Mouse (Mus musculus): ENCODE results near the gene Scamp3. TPM values are rescaled to one million over a fixed set of nuclear protein-coding genes. Genes with fewer than 3 reads are reported as not detected.

Scamp3 gene
- polyA plus RNA-seq, 1 experiment from 2014 or later, result 128 TPM

DNA sequence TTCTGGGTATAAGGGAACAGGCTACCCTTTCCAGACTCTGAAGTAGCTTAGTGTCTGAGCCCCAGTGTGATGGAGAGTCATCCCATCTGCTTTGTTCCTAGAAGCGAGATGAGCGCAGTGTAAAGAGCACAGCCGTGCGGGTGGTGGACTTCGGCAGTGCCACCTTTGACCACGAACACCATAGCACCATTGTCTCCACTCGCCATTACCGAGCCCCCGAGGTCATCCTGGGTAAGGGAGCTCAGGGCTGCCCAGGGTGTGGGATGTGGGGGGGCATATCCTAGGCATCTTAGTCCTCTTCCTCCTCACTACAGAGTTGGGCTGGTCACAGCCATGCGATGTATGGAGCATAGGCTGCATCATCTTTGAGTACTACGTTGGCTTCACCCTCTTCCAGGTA lies 2.4 kb upstream of the Scamp3 start:
- no peak overlapping the region for H3K4me2 ChIP-seq (replicated peaks)
- peaks cover 8% of the 10 kb centered on the region for H3K4me1 ChIP-seq (replicated peaks; ENCODE audit: control insufficient read depth, insufficient read depth, low read length)
- 92% methylated on average over 11 of the region's 11 CpGs for WGBS
- DNase-seq (ENCODE audit: low spot score), result no peak
- no peak for ATAC-seq (ENCODE audit: low FRiP score)
- no peaks in the 10 kb centered on the region for H3K9me3 ChIP-seq (ENCODE audit: control insufficient read depth, low read length)
- no peaks in the 10 kb centered on the region for H3K27me3 ChIP-seq (ENCODE audit: control insufficient read depth, insufficient read depth, low read length)
- no peak overlapping the region for H3K9ac ChIP-seq
- no peak overlapping the region for H3K27ac ChIP-seq
- H3K4me3 ChIP-seq (replicated peaks; ENCODE audit: low read length), result no peak overlapping the region
- peaks cover 79% of the 10 kb centered on the region for H3K36me3 ChIP-seq (replicated peaks; ENCODE audit: control insufficient read depth, insufficient read depth)

- Histone ChIP-seq H3K4me3 (replicated peaks; ENCODE audit: low read length) (no peak overlapping the region), H3K27me3 (ENCODE audit: control insufficient read depth, insufficient read depth, low read length) (no peaks in the 10 kb centered on the region), H3K4me1 (replicated peaks; ENCODE audit: control insufficient read depth, insufficient read depth, low read length) (peaks cover 8% of the 10 kb centered on the region), H3K4me2 (replicated peaks) (no peak overlapping the region), H3K9ac (no peak overlapping the region), H3K36me3 (replicated peaks; ENCODE audit: control insufficient read depth, insufficient read depth) (peaks cover 79% of the 10 kb centered on the region), H3K9me3 (ENCODE audit: control insufficient read depth, low read length) (no peaks in the 10 kb centered on the region), H3K27ac (no peak overlapping the region)
- WGBS, result 95% methylated on average over 10 of the region's 10 CpGs
- DNase-seq (ENCODE audit: low spot score) (no peak), ATAC-seq (ENCODE audit: low FRiP score) (no peak)
Measured at GRCm38 (mm10) chr3:89175544-89175943, 1.7 kb upstream of the Scamp3 start.

DNA sequence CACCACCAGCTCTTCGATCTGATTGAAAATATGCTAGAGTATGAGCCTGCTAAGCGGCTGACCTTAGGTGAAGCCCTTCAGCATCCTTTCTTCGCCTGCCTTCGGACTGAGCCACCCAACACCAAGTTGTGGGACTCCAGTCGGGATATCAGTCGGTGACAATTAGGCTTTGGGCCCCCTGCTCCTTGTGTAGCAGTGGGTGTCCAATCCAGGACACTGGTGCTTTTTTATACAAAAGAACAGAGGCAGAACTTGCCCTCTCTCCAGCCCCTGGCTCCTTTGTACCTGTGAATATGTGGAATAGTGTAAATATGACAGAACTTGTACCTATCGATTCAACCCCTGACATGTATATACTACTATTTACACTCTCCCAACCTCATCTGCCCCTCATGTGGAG lies 852 bp upstream of the Scamp3 start:
- peaks cover 79% of the 10 kb centered on the region for H3K36me3 ChIP-seq (replicated peaks; ENCODE audit: control insufficient read depth, insufficient read depth)
- no peak overlapping the region for H3K4me3 ChIP-seq (replicated peaks; ENCODE audit: low read length)
- no peak overlapping the region for H3K9ac ChIP-seq
- 83% methylated on average over 7 of the region's 7 CpGs for WGBS
- H3K27me3 ChIP-seq (ENCODE audit: control insufficient read depth, insufficient read depth, low read length), result no peaks in the 10 kb centered on the region
- no peak for DNase-seq (ENCODE audit: low spot score)
- no peak for ATAC-seq (ENCODE audit: low FRiP score)
- no peak overlapping the region for H3K4me2 ChIP-seq (replicated peaks)
- H3K4me1 ChIP-seq (replicated peaks; ENCODE audit: control insufficient read depth, insufficient read depth, low read length), result peaks cover 8% of the 10 kb centered on the region
- H3K9me3 ChIP-seq (ENCODE audit: control insufficient read depth, low read length), result no peaks in the 10 kb centered on the region
- no peak overlapping the region for H3K27ac ChIP-seq

GRCm38 (mm10) chr3:89178107-89178385 lies 773 bp downstream of the Scamp3 start:
- H3K4me2 ChIP-seq (replicated peaks), result peak overlapping the region; percentile 96
- H3K27me3 ChIP-seq (ENCODE audit: control insufficient read depth, insufficient read depth, low read length), result no peaks in the 10 kb centered on the region
- peak overlapping the region; percentile 61 for H3K4me3 ChIP-seq (replicated peaks; ENCODE audit: low read length)
- no peak for ATAC-seq (ENCODE audit: low FRiP score)
- WGBS, result 10% methylated on average over 6 of the region's 6 CpGs
- H3K4me1 ChIP-seq (replicated peaks; ENCODE audit: control insufficient read depth, insufficient read depth, low read length), result peaks cover 8% of the 10 kb centered on the region
- H3K9ac ChIP-seq, result peak overlapping the region; percentile 77
- H3K36me3 ChIP-seq (replicated peaks; ENCODE audit: control insufficient read depth, insufficient read depth), result peaks cover 71% of the 10 kb centered on the region
- no peak for DNase-seq (ENCODE audit: low spot score)
- H3K9me3 ChIP-seq (ENCODE audit: control insufficient read depth, low read length), result no peaks in the 10 kb centered on the region
- peak overlapping the region; percentile 61 for H3K27ac ChIP-seq

DNA sequence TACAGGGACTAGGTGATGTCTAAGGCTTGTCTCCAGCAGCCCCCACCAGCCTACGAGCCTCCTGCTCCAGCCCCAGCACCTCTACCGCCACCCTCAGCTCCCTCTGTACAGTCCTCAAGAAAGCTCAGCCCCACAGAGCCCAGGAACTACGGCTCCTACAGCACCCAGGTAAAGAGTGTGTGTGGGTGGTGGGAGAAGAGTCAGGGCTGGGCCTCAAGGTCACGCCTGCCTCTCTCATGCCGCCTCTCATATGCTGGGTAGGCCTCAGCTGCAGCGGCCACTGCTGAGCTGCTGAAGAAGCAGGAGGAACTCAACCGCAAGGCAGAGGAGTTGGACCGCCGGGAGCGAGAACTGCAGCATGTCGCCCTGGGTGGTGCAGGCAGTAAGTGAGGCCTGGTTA lies 1.8 kb downstream of the Scamp3 start:
- no peak overlapping the region for H3K27ac ChIP-seq
- H3K4me1 ChIP-seq (replicated peaks; ENCODE audit: control insufficient read depth, insufficient read depth, low read length), result peaks cover 12% of the 10 kb centered on the region
- no peaks in the 10 kb centered on the region for H3K9me3 ChIP-seq (ENCODE audit: control insufficient read depth, low read length)
- H3K36me3 ChIP-seq (replicated peaks; ENCODE audit: control insufficient read depth, insufficient read depth), result peaks cover 61% of the 10 kb centered on the region
- H3K9ac ChIP-seq, result peak overlapping the region; percentile 77; the same call in 1 of the 2 replicates
- WGBS, result 94% methylated on average over 11 of the region's 11 CpGs
- H3K4me3 ChIP-seq (replicated peaks; ENCODE audit: low read length), result no peak overlapping the region
- ATAC-seq (ENCODE audit: low FRiP score) (no peak), DNase-seq (ENCODE audit: low spot score) (no peak)
- no peak overlapping the region for H3K4me2 ChIP-seq (replicated peaks)
- no peaks in the 10 kb centered on the region for H3K27me3 ChIP-seq (ENCODE audit: control insufficient read depth, insufficient read depth, low read length)

DNA sequence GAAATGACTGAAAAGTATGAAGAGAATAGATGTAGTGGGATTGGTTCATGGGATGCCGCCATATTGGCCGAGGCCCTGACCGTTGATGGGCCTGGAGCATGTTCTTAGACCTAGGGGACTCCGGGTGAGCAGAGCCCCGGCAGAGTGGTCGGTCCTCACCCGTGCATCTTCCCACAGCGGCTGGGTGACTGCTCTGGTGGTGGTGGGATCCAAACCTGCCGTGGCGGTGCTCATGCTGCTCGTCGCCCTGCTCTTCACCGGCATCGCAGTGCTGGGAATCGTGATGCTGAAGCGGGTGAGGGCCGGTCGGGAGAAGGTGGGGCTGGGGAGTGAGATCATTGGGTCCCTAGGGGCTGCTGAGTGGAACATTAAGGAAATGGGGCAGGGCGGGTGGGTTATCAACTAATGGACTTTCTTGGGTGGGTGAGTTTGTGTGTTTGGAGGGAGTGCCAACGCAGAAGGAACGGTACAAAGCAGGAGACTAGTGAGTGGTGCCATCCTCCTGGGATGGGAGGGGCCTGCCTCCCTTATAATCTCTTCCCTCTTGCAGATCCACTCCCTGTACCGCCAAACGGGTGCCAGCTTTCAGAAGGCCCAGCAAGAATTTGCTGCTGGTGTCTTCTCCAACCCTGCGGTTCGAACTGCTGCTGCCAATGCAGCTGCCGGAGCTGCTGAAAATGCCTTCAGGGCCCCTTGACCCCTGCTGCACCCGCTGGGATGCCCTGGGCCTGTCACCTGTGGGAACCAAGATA lies 4.7 kb downstream of the Scamp3 start:
- DNase-seq (ENCODE audit: low spot score), result no peak
- no peak overlapping the region for H3K4me3 ChIP-seq (replicated peaks; ENCODE audit: low read length)
- 92% methylated on average over 26 of the region's 27 CpGs for WGBS
- no peak overlapping the region for H3K9ac ChIP-seq
- H3K27ac ChIP-seq, result no peak overlapping the region
- peaks cover 35% of the 10 kb centered on the region for H3K36me3 ChIP-seq (replicated peaks; ENCODE audit: control insufficient read depth, insufficient read depth)
- no peak for ATAC-seq (ENCODE audit: low FRiP score)
- H3K4me2 ChIP-seq (replicated peaks), result no peak overlapping the region
- no peaks in the 10 kb centered on the region for H3K27me3 ChIP-seq (ENCODE audit: control insufficient read depth, insufficient read depth, low read length)
- H3K4me1 ChIP-seq (replicated peaks; ENCODE audit: control insufficient read depth, insufficient read depth, low read length), result peaks cover 22% of the 10 kb centered on the region
- H3K9me3 ChIP-seq (ENCODE audit: control insufficient read depth, low read length), result no peaks in the 10 kb centered on the region

GRCm38 (mm10) chr3:89182531-89183057 lies 5.3 kb downstream of the Scamp3 start:
- 52% methylated on average over 7 of the region's 7 CpGs for WGBS

GRCm38 (mm10) chr3:89183058-89183958 lies 6.0 kb downstream of the Scamp3 start, which contains the start of gene Fam189b:
Fam189b (plus strand) TSS chr3:89183143.
- no peaks in the 10 kb centered on the region for H3K27me3 ChIP-seq (ENCODE audit: control insufficient read depth, insufficient read depth, low read length)
- peaks cover 48% of the 10 kb centered on the region for H3K36me3 ChIP-seq (replicated peaks; ENCODE audit: control insufficient read depth, insufficient read depth)
- ATAC-seq (ENCODE audit: low FRiP score) (peak; percentile 95), DNase-seq (ENCODE audit: low spot score) (peak; percentile 85)
- peak within 1 kb of the TSS; percentile 91 for H3K27ac ChIP-seq
- peaks cover 19% of the 10 kb centered on the region for H3K4me1 ChIP-seq (replicated peaks; ENCODE audit: control insufficient read depth, insufficient read depth, low read length)
- no peaks in the 10 kb centered on the region for H3K9me3 ChIP-seq (ENCODE audit: control insufficient read depth, low read length)
- peak within 1 kb of the TSS; percentile 84 for H3K9ac ChIP-seq
- H3K4me3 ChIP-seq (replicated peaks; ENCODE audit: low read length), result peak within 1 kb of the TSS; percentile 52
- peak within 1 kb of the TSS; percentile 84 for H3K4me2 ChIP-seq (replicated peaks)
- WGBS, result 5% methylated on average over 36 of the region's 39 CpGs

More at GRCm38 (mm10) chr3:89182531-89183057, 5.3 kb downstream of the Scamp3 start:
- Histone ChIP-seq H3K27ac (peak overlapping the region; percentile 91), H3K9ac (peak overlapping the region; percentile 84; the same call in 1 of the 2 replicates), H3K4me1 (replicated peaks; ENCODE audit: control insufficient read depth, insufficient read depth, low read length) (peaks cover 22% of the 10 kb centered on the region), H3K4me3 (replicated peaks; ENCODE audit: low read length) (peak overlapping the region; percentile 52), H3K27me3 (ENCODE audit: control insufficient read depth, insufficient read depth, low read length) (no peaks in the 10 kb centered on the region), H3K4me2 (replicated peaks) (peak overlapping the region; percentile 84), H3K9me3 (ENCODE audit: control insufficient read depth, low read length) (no peaks in the 10 kb centered on the region), H3K36me3 (replicated peaks; ENCODE audit: control insufficient read depth, insufficient read depth) (peaks cover 42% of the 10 kb centered on the region)
- DNase-seq (ENCODE audit: low spot score) (no peak), ATAC-seq (ENCODE audit: low FRiP score) (peak; percentile 31; the same call in 1 of the 2 replicates)

DNA sequence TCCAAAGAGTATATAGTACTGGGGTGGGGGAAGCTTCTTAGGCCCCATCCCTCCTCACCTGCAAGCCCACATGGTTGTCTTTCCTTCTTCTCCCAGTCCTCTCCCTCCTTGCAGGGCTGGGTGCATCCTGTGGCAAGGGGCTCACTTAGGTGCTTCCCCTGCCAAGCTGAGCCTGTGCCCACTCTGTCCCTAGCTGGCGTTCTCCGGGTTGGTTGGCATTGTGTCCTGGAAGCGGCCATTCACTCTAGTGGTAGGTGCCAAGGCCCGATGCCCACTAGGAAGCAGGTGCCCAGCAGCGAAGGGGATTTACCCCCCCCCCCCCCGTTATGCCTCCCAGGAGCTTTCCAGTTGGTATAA lies 6.7 kb downstream of the Scamp3 start:
- H3K4me1 ChIP-seq (replicated peaks; ENCODE audit: control insufficient read depth, insufficient read depth, low read length), result peaks cover 14% of the 10 kb centered on the region
- H3K9ac ChIP-seq, result peak overlapping the region; percentile 84
- H3K36me3 ChIP-seq (replicated peaks; ENCODE audit: control insufficient read depth, insufficient read depth), result peaks cover 53% of the 10 kb centered on the region
- H3K27ac ChIP-seq, result peak overlapping the region; percentile 91
- WGBS, result 77% methylated on average over 6 of the region's 6 CpGs
- no peaks in the 10 kb centered on the region for H3K9me3 ChIP-seq (ENCODE audit: control insufficient read depth, low read length)
- H3K4me3 ChIP-seq (replicated peaks; ENCODE audit: low read length), result peak overlapping the region; percentile 52
- no peaks in the 10 kb centered on the region for H3K27me3 ChIP-seq (ENCODE audit: control insufficient read depth, insufficient read depth, low read length)
- peak overlapping the region; percentile 84 for H3K4me2 ChIP-seq (replicated peaks)
- DNase-seq (ENCODE audit: low spot score) (no peak), ATAC-seq (ENCODE audit: low FRiP score) (peak; percentile 2; the same call in 1 of the 2 replicates)
